Mouse (Mus musculus): ENCODE data around the gene Lrrn2. TPM values are rescaled to one million over a fixed set of nuclear protein-coding genes. Genes with fewer than 3 reads are reported as not detected.

Gene Lrrn2
- polyA plus RNA-seq, 1 experiment = 61.9 TPM

GRCm38 (mm10) chr1:132881836-132882235, 1.8 kb downstream of the Lrrn2 start:
- no peak for DNase-seq (ENCODE audit: extremely low spot score in 1 of 2, low spot score in 1 of 2)

GRCm38 (mm10) chr1:132885701-132886100, 5.6 kb downstream of the Lrrn2 start:
- no peak for DNase-seq (ENCODE audit: extremely low spot score in 1 of 2, low spot score in 1 of 2)

GRCm38 (mm10) chr1:132886626-132887025, 6.6 kb downstream of the Lrrn2 start:
- no peak for DNase-seq (ENCODE audit: extremely low spot score in 1 of 2, low spot score in 1 of 2)

GRCm38 (mm10) chr1:132888811-132889210, 8.7 kb downstream of the Lrrn2 start:
- no peak for DNase-seq (ENCODE audit: extremely low spot score in 1 of 2, low spot score in 1 of 2)

- no peak for DNase-seq (ENCODE audit: extremely low spot score in 1 of 2, low spot score in 1 of 2)
Measured at GRCm38 (mm10) chr1:132890161-132890794, 10.2 kb downstream of the Lrrn2 start.

GRCm38 (mm10) chr1:132892065-132892464, 12.0 kb downstream of the Lrrn2 start:
- peak in 1 of 2 experiments; percentile 54 for DNase-seq (ENCODE audit: extremely low spot score in 1 of 2, low spot score in 1 of 2)

- peak; percentile 70 to 80 for DNase-seq (ENCODE audit: extremely low spot score in 1 of 2, low spot score in 1 of 2)
Measured at GRCm38 (mm10) chr1:132893311-132894077, 13.4 kb downstream of the Lrrn2 start.

- no peak for DNase-seq (ENCODE audit: extremely low spot score in 1 of 2, low spot score in 1 of 2)
Measured at GRCm38 (mm10) chr1:132899029-132899428, 19.0 kb downstream of the Lrrn2 start.

GRCm38 (mm10) chr1:132899626-132900025, 19.6 kb downstream of the Lrrn2 start:
- no peak for DNase-seq (ENCODE audit: extremely low spot score in 1 of 2, low spot score in 1 of 2)

- no peak for DNase-seq (ENCODE audit: extremely low spot score in 1 of 2, low spot score in 1 of 2)
Measured at GRCm38 (mm10) chr1:132900945-132901344, 20.9 kb downstream of the Lrrn2 start.

GRCm38 (mm10) chr1:132903519-132903918, 23.4 kb downstream of the Lrrn2 start:
- DNase-seq (ENCODE audit: extremely low spot score in 1 of 2, low spot score in 1 of 2) = no peak

GRCm38 (mm10) chr1:132909090-132909489, 29.0 kb downstream of the Lrrn2 start:
- DNase-seq (ENCODE audit: extremely low spot score in 1 of 2, low spot score in 1 of 2) = no peak

- DNase-seq (ENCODE audit: extremely low spot score in 1 of 2, low spot score in 1 of 2) = no peak
Measured at GRCm38 (mm10) chr1:132909951-132910350, 29.9 kb downstream of the Lrrn2 start.

GRCm38 (mm10) chr1:132910414-132911041, 30.5 kb downstream of the Lrrn2 start:
- no peak for DNase-seq (ENCODE audit: extremely low spot score in 1 of 2, low spot score in 1 of 2)

GRCm38 (mm10) chr1:132915849-132916493, 35.9 kb downstream of the Lrrn2 start:
- peak; percentile 82 to 85 for DNase-seq (ENCODE audit: extremely low spot score in 1 of 2, low spot score in 1 of 2)

GRCm38 (mm10) chr1:132917554-132917953, 37.5 kb downstream of the Lrrn2 start:
- no peak for DNase-seq (ENCODE audit: extremely low spot score in 1 of 2, low spot score in 1 of 2)

GRCm38 (mm10) chr1:132918117-132918680, 38.1 kb downstream of the Lrrn2 start:
- DNase-seq (ENCODE audit: extremely low spot score in 1 of 2, low spot score in 1 of 2) = no peak

GRCm38 (mm10) chr1:132919258-132919657, 39.2 kb downstream of the Lrrn2 start:
- no peak for DNase-seq (ENCODE audit: extremely low spot score in 1 of 2, low spot score in 1 of 2)

- DNase-seq (ENCODE audit: extremely low spot score in 1 of 2, low spot score in 1 of 2) = no peak
Measured at GRCm38 (mm10) chr1:132921071-132921470, 41.0 kb downstream of the Lrrn2 start.

GRCm38 (mm10) chr1:132922257-132922656, 42.2 kb downstream of the Lrrn2 start:
- DNase-seq (ENCODE audit: extremely low spot score in 1 of 2, low spot score in 1 of 2) = no peak

- no peak for DNase-seq (ENCODE audit: extremely low spot score in 1 of 2, low spot score in 1 of 2)
Measured at GRCm38 (mm10) chr1:132925270-132925669, 45.2 kb downstream of the Lrrn2 start.

Data from frontal cortex, adult 2 months (tissue).